Mouse (Mus musculus) bone marrow macrophage, adult 2 months (primary cell): ENCODE measurements around the gene Slc13a2.

Experiments
- CTCF ChIP-seq: IDR thresholded peaks from 2 replicates; pipeline ENCODE4 v1.5.1; 2012; ENCODE audit warnings: low read depth, mild to moderate bottlenecking, low read length, moderate library complexity
- POLR2A ChIP-seq: IDR thresholded peaks from 2 replicates; pipeline ENCODE4 v1.6.1; 2012; ENCODE audit warnings: mild to moderate bottlenecking, low read depth, low read length, borderline replicate concordance

DNA sequence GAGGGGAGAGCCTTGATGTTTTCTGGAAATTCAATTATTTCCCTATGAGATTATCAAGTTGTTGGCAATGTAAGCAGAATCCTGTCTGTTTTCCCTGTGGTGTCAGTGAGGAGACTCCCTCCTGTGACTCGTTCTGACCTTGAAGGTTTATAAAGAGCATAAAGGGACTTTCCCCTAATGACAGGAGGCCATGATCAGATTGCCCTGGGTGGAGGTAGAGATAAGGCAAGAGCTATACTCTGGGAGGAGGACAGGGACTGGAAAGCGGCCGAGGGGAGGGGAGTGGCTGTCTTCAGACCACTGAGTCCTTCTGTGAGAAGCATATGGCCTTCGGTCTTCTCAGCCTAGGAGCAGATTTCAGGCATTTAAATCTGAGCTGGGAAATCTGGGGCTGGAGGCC lies 12.0 kb upstream of the Slc13a2 start:
- TF ChIP-seq POLR2A (no peak), CTCF (no peak)
